Mouse (Mus musculus): ENCODE results near the gene Rep15.

DNA sequence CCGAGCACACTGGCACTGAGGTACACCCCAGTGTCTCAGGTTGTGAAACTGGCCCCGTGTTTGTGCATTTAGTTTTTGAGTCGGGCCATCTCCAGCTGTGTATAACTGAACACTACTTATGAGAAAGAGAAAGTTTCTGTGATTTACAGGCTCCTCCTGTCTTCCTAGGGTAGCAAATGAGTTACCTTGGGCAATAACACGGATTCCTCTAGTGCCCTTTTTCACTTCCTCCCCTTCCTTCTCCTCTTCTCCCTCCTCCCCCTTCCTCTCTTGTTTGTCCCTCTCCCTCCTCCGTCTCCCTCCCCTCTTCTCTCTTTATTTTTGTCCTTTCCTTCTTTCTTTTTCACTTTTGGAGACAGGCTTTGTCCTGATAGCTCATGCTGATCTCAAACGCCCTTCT is 20.8 kb upstream of the Rep15 start:
- no peak for TF ChIP-seq POLR2A (IDR thresholded peaks at IDR 0.05; ENCODE audit: insufficient read depth, low read depth, low read length)
- no peak for TF ChIP-seq CTCF (IDR thresholded peaks at IDR 0.05)

Data from heart, adult 2 months (tissue).